Mouse (Mus musculus) kidney, embryonic 15.5 days (tissue): ENCODE results near the gene Atxn2. TPM values are rescaled to one million over a fixed set of nuclear protein-coding genes. Genes with fewer than 3 reads are reported as not detected.
"Not testable (repeated sequence)": the region's sequence is repeated elsewhere in the genome, so short reads cannot be mapped to it uniquely, and the experiment has no call there.

Experiments
- ATAC-seq: fragments of 200-750 bp; cut with Nextera tagmentation; replicated peaks from 2 replicates; pipeline ENCODE4 v1.8.0; 2017; ENCODE audit warnings: moderate TSS enrichment; ENCODE audit not compliant: low FRiP score
- H3K27ac ChIP-seq: fragments of 300-500 bp; sonication (generic); 2 replicates; pipeline ENCODE4 v1.5.1; 2015; ENCODE audit warnings: mild to moderate bottlenecking, inconsistent platforms
- H3K27me3 ChIP-seq: fragments of 300-500 bp; sonication (generic); 2 replicates; pipeline ENCODE4 v1.6.1; 2015; ENCODE audit warnings: inconsistent platforms
- H3K36me3 ChIP-seq: fragments of 300-500 bp; sonication (generic); 2 replicates; pipeline ENCODE4 v1.6.1; 2015; ENCODE audit warnings: inconsistent platforms
- H3K4me1 ChIP-seq: fragments of 300-500 bp; sonication (generic); 2 replicates; pipeline ENCODE4 v1.6.1; 2015; ENCODE audit warnings: inconsistent platforms
- H3K4me2 ChIP-seq: fragments of 300-500 bp; sonication (generic); 2 replicates; pipeline ENCODE4 v1.6.1; 2015; ENCODE audit warnings: moderate library complexity, mild to moderate bottlenecking, inconsistent platforms
- H3K4me3 ChIP-seq: fragments of 300-500 bp; sonication (generic); replicated peaks from 2 replicates; pipeline ENCODE4 v1.5.1; 2015; ENCODE audit warnings: mild to moderate bottlenecking, inconsistent platforms
- H3K9ac ChIP-seq: fragments of 300-500 bp; sonication (generic); 2 replicates; pipeline ENCODE4 v1.6.1; 2015; ENCODE audit warnings: mild to moderate bottlenecking, inconsistent platforms
- H3K9me3 ChIP-seq: fragments of 300-500 bp; sonication (generic); replicated peaks from 2 replicates; pipeline ENCODE4 v1.6.1; 2016; ENCODE audit warnings: inconsistent platforms
- WGBS: fragments of 180-500 bp; shearing (Covaris S2); methylation state at CpG from one replicate; pipeline ENCODE4 v1.1.7; 2015; ENCODE audit warnings: mixed read lengths; 5-methylcytosine and 5-hydroxymethylcytosine counted together
- polyA plus RNA-seq: library from polyadenylated mRNA; unstranded; fragments of >200 nt; fragmentation: Nextera tagmentation; extraction: Ambion mirVana; gene quantifications from 2 replicates; pipeline ENCODE4 v1.2.1, GENCODE M21; 2015

The Atxn2 gene
- polyA plus RNA-seq, 1 experiment from 2014 or later: 50.1 TPM

- Histone ChIP-seq H3K27ac (peak overlapping the region; percentile 51; the same call in 1 of the 2 replicates), H3K36me3 (no peaks in the 10 kb centered on the region)
- under 1% methylated on average over 33 of the region's 33 CpGs for WGBS
These were observed 131.6 kb downstream of the Atxn2 start for GRCm38 (mm10) chr5:121842665-121843118.

GRCm38 (mm10) chr5:121843138-121843905 is 132.2 kb downstream of the Atxn2 start:
- 0 out of 2 replicates have a peak, but pooled peaks cover 6% of the 10 kb centered on the region for H3K27me3 ChIP-seq
- no peak overlapping the region for H3K9ac ChIP-seq
- H3K4me3 ChIP-seq: peak overlapping the region; percentile 55
- H3K27ac ChIP-seq: no peak overlapping the region
- H3K36me3 ChIP-seq: no peaks in the 10 kb centered on the region
- peaks cover 50% of the 10 kb centered on the region for H3K4me1 ChIP-seq
- H3K9me3 ChIP-seq: no peaks in the 10 kb centered on the region
- 11% methylated on average over 17 of the region's 17 CpGs for WGBS
- peak overlapping the region; percentile 92 for H3K4me2 ChIP-seq
- no peak for ATAC-seq

More at GRCm38 (mm10) chr5:121842665-121843118, 131.6 kb downstream of the Atxn2 start:
- Histone ChIP-seq H3K27me3 (0 out of 2 replicates have a peak, but pooled peaks cover 6% of the 10 kb centered on the region), H3K9me3 (no peaks in the 10 kb centered on the region), H3K9ac (peak overlapping the region; percentile 58), H3K4me1 (peaks cover 50% of the 10 kb centered on the region), H3K4me2 (peak overlapping the region; percentile 92), H3K4me3 (peak overlapping the region; percentile 55)
- peak; percentile 41 for ATAC-seq

GRCm38 (mm10) chr5:121845361-121845760 is 134.2 kb downstream of the Atxn2 start:
- H3K4me2 ChIP-seq: peak overlapping the region; percentile 12; the same call in 1 of the 2 replicates
- WGBS: 25% methylated on average over 4 of the region's 4 CpGs
- H3K9me3 ChIP-seq: no peaks in the 10 kb centered on the region
- 0 out of 2 replicates have a peak overlapping the region, but pooled peaks have one; percentile 4 for H3K9ac ChIP-seq
- 0 out of 2 replicates have a peak, but pooled peaks cover 6% of the 10 kb centered on the region for H3K27me3 ChIP-seq
- H3K27ac ChIP-seq: peak overlapping the region; percentile 56; the same call in 1 of the 2 replicates
- no peaks in the 10 kb centered on the region for H3K36me3 ChIP-seq
- H3K4me3 ChIP-seq: no peak overlapping the region
- ATAC-seq: no peak
- H3K4me1 ChIP-seq: peaks cover 50% of the 10 kb centered on the region

GRCm38 (mm10) chr5:121846322-121846721 is 135.2 kb downstream of the Atxn2 start:
- H3K9me3 ChIP-seq: no peaks in the 10 kb centered on the region
- peaks cover under 1% of the 10 kb centered on the region for H3K36me3 ChIP-seq
- no peak overlapping the region for H3K27ac ChIP-seq
- peaks cover 58% of the 10 kb centered on the region for H3K4me1 ChIP-seq
- H3K9ac ChIP-seq: no peak overlapping the region
- 78% methylated on average over 11 of the region's 11 CpGs for WGBS
- H3K4me3 ChIP-seq: no peak overlapping the region
- no peak for ATAC-seq
- H3K27me3 ChIP-seq: 0 out of 2 replicates have a peak, but pooled peaks cover 6% of the 10 kb centered on the region
- no peak overlapping the region for H3K4me2 ChIP-seq

- H3K4me3 ChIP-seq, H3K27me3 ChIP-seq, H3K27ac ChIP-seq, ATAC-seq, H3K9ac ChIP-seq, H3K9me3 ChIP-seq, H3K4me2 ChIP-seq: not testable (repeated sequence)
- Histone ChIP-seq H3K4me1 (peaks cover 53% of the 10 kb centered on the region), H3K36me3 (peaks cover 10% of the 10 kb centered on the region)
- 86% methylated on average over 3 of the region's 3 CpGs for WGBS
These were observed 136.1 kb downstream of the Atxn2 start for GRCm38 (mm10) chr5:121847269-121847668.

- H3K27ac ChIP-seq: peak overlapping the region; percentile 94
- WGBS: under 1% methylated on average over 17 of the region's 17 CpGs
- H3K4me1 ChIP-seq: peaks cover 47% of the 10 kb centered on the region
- peaks cover 19% of the 10 kb centered on the region for H3K36me3 ChIP-seq
- peak overlapping the region; percentile 87 for H3K4me2 ChIP-seq
- ATAC-seq: peak; percentile 44
- 0 out of 2 replicates have a peak, but pooled peaks cover 6% of the 10 kb centered on the region for H3K27me3 ChIP-seq
- peak overlapping the region; percentile 88 for H3K9ac ChIP-seq
- peak overlapping the region; percentile 93 for H3K4me3 ChIP-seq
- no peaks in the 10 kb centered on the region for H3K9me3 ChIP-seq
These were observed 136.9 kb downstream of the Atxn2 start for GRCm38 (mm10) chr5:121848035-121848519.

- peak within 1 kb of the TSS; percentile 88 for H3K9ac ChIP-seq
- H3K4me1 ChIP-seq: peaks cover 42% of the 10 kb centered on the region
- H3K4me3 ChIP-seq: peak within 1 kb of the TSS; percentile 93
- ATAC-seq: peak; percentile 90
- H3K27ac ChIP-seq: peak within 1 kb of the TSS; percentile 94
- H3K36me3 ChIP-seq: peaks cover 25% of the 10 kb centered on the region
- no peaks in the 10 kb centered on the region for H3K9me3 ChIP-seq
- 0 out of 2 replicates have a peak, but pooled peaks cover 6% of the 10 kb centered on the region for H3K27me3 ChIP-seq
- H3K4me2 ChIP-seq: peak within 1 kb of the TSS; percentile 87
- WGBS: 0% methylated on average over 35 of the region's 42 CpGs
These were observed 137.6 kb downstream of the Atxn2 start, which contains the start of gene Pheta1 for GRCm38 (mm10) chr5:121848743-121849142. TSS of gene Pheta1 (plus strand) at chr5:121848984.

GRCm38 (mm10) chr5:121849478-121850349 is 138.6 kb downstream of the Atxn2 start:
- no peaks in the 10 kb centered on the region for H3K27me3 ChIP-seq
- H3K4me2 ChIP-seq: peak overlapping the region; percentile 87
- WGBS: 39% methylated on average over 20 of the region's 20 CpGs
- H3K9me3 ChIP-seq: no peaks in the 10 kb centered on the region
- H3K27ac ChIP-seq: 0 out of 2 replicates have a peak overlapping the region, but pooled peaks have one; percentile 15
- H3K4me1 ChIP-seq: peaks cover 39% of the 10 kb centered on the region
- peak overlapping the region; percentile 93 for H3K4me3 ChIP-seq
- H3K36me3 ChIP-seq: peaks cover 32% of the 10 kb centered on the region
- H3K9ac ChIP-seq: peak overlapping the region; percentile 88
- ATAC-seq: no peak

GRCm38 (mm10) chr5:121853368-121854051 is 142.4 kb downstream of the Atxn2 start:
- Histone ChIP-seq H3K4me3 (no peak overlapping the region), H3K9ac (no peak overlapping the region), H3K27ac (no peak overlapping the region), H3K27me3 (no peaks in the 10 kb centered on the region), H3K36me3 (peaks cover 41% of the 10 kb centered on the region), H3K4me1 (peaks cover 21% of the 10 kb centered on the region), H3K9me3 (no peaks in the 10 kb centered on the region), H3K4me2 (no peak overlapping the region)
- WGBS: 83% methylated on average over 9 of the region's 9 CpGs
- ATAC-seq: no peak

- Histone ChIP-seq H3K9me3 (no peaks in the 10 kb centered on the region), H3K4me3 (no peak overlapping the region), H3K27ac (no peak overlapping the region), H3K36me3 (peaks cover 44% of the 10 kb centered on the region), H3K4me1 (peaks cover 16% of the 10 kb centered on the region), H3K4me2 (no peak overlapping the region), H3K27me3 (no peaks in the 10 kb centered on the region), H3K9ac (no peak overlapping the region)
- WGBS: 74% methylated on average over 10 of the region's 10 CpGs
- no peak for ATAC-seq
These were observed 143.6 kb downstream of the Atxn2 start for GRCm38 (mm10) chr5:121854768-121855167.

GRCm38 (mm10) chr5:121856740-121857139 is 145.6 kb downstream of the Atxn2 start:
- 69% methylated on average over 11 of the region's 11 CpGs for WGBS
- Histone ChIP-seq H3K27me3 (no peaks in the 10 kb centered on the region), H3K9ac (no peak overlapping the region), H3K27ac (no peak overlapping the region), H3K4me1 (0 out of 2 replicates have a peak, but pooled peaks cover 2% of the 10 kb centered on the region), H3K4me2 (no peak overlapping the region), H3K4me3 (no peak overlapping the region), H3K36me3 (peaks cover 54% of the 10 kb centered on the region), H3K9me3 (peaks cover 7% of the 10 kb centered on the region; the same call in 1 of the 2 replicates)
- no peak for ATAC-seq
